Mouse (Mus musculus): Measurements from ENCODE around the gene Lpar3.

- TF ChIP-seq CTCF (IDR thresholded peaks at IDR 0.05) = no peak
- no peak for TF ChIP-seq EP300 (IDR thresholded peaks at IDR 0.05)
Observed at GRCm38 (mm10) chr3:146199486-146199885, 21.3 kb upstream of the Lpar3 start.

Data from lung, postnatal 0 days (tissue).